Mouse (Mus musculus): Measurements from ENCODE around the gene Olfr690. TPM values are rescaled to one million over a fixed set of nuclear protein-coding genes. Genes with fewer than 3 reads are reported as not detected.

Gene Olfr690
- polyA plus RNA-seq, 1 experiment from 2014 or later: not detected

DNA sequence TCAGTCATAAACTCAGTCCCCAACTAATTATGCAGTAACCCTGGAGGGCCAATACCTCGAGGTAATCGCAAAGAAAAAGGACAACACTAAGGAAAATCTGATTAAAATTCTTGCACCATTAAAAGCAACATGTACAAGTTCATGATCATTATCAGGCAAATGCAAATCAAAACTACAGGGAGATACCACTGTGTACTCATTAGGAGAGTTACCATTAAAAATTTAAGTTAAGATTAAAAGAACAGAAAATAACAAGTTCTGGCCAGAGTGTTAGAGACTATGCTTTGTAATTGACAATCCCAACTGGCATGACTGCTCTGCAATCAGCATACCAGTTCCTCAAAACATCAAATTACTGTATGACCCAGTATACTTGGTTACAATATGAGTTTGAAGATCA is 8.8 kb upstream of the Olfr690 start:
- Histone ChIP-seq H3K9me3 (replicated peaks) (no peaks in the 10 kb centered on the region), H3K9ac (no peak overlapping the region), H3K36me3 (no peaks in the 10 kb centered on the region), H3K27me3 (replicated peaks) (no peaks in the 10 kb centered on the region), H3K4me1 (replicated peaks) (no peaks in the 10 kb centered on the region), H3K27ac (ENCODE audit: poor library complexity, severe bottlenecking) (no peak overlapping the region), H3K4me2 (no peak overlapping the region), H3K4me3 (no peak overlapping the region)
- ATAC-seq (ENCODE audit: insufficient number of reproducible peaks, low FRiP score): no peak
- 77% methylated on average over 2 of the region's 2 CpGs for WGBS

GRCm38 (mm10) chr7:105342170-105342569 is 8.3 kb upstream of the Olfr690 start, which contains the start of gene Olfr691:
TSS of gene Olfr691 (minus strand) at chr7:105342270.
- WGBS: 44% methylated on average over 1 of the region's 1 CpGs
- Histone ChIP-seq H3K27ac (ENCODE audit: poor library complexity, severe bottlenecking) (no peak within 1 kb of the TSS), H3K4me1 (replicated peaks) (no peaks in the 10 kb centered on the region), H3K9me3 (replicated peaks) (no peaks in the 10 kb centered on the region), H3K27me3 (replicated peaks) (no peaks in the 10 kb centered on the region), H3K36me3 (no peaks in the 10 kb centered on the region), H3K4me3 (no peak within 1 kb of the TSS), H3K9ac (no peak within 1 kb of the TSS), H3K4me2 (no peak within 1 kb of the TSS)
- no peak for ATAC-seq (ENCODE audit: insufficient number of reproducible peaks, low FRiP score)

DNA sequence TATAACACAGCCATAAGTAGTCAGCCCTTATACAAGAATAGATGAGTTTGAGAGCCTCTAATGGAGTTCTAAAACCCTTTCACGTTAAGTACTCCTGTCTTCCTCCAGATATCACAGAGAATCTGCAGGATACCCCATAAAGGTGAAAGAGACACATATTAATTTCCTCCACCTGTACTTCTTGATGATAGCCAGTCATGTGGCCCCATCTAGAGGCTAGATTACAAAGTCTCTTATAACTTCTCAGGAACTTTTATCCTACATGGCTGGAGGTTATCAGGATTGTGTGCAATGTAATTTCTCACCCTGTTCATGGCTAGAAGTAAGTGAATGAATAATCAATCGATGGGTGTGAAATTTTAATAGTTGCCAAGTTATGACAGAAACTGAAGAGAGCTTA is 8.6 kb downstream of the Olfr690 start:
- Histone ChIP-seq H3K36me3 (no peaks in the 10 kb centered on the region), H3K9ac (no peak overlapping the region), H3K4me2 (no peak overlapping the region), H3K27me3 (replicated peaks) (no peaks in the 10 kb centered on the region), H3K27ac (ENCODE audit: poor library complexity, severe bottlenecking) (no peak overlapping the region), H3K4me3 (no peak overlapping the region), H3K4me1 (replicated peaks) (no peaks in the 10 kb centered on the region), H3K9me3 (replicated peaks) (no peaks in the 10 kb centered on the region)
- 63% methylated on average over 2 of the region's 2 CpGs for WGBS
- ATAC-seq (ENCODE audit: insufficient number of reproducible peaks, low FRiP score): no peak

- no peak for ATAC-seq (ENCODE audit: insufficient number of reproducible peaks, low FRiP score)
- no peak within 1 kb of the TSS for H3K27ac ChIP-seq (ENCODE audit: poor library complexity, severe bottlenecking)
- H3K36me3 ChIP-seq: no peaks in the 10 kb centered on the region
- H3K4me1 ChIP-seq (replicated peaks): no peaks in the 10 kb centered on the region
- no peaks in the 10 kb centered on the region for H3K27me3 ChIP-seq (replicated peaks)
- 67% methylated on average over 1 of the region's 1 CpGs for WGBS
- H3K4me3 ChIP-seq: no peak within 1 kb of the TSS
- no peak within 1 kb of the TSS for H3K4me2 ChIP-seq
- peaks cover 4% of the 10 kb centered on the region; the same call in 1 of the 2 replicates for H3K9me3 ChIP-seq (replicated peaks)
- no peak within 1 kb of the TSS for H3K9ac ChIP-seq
Measured at GRCm38 (mm10) chr7:105310865-105311264, 23.0 kb downstream of the Olfr690 start, which contains the start of gene Olfr689. TSS of gene Olfr689 (plus strand) at chr7:105311165.

DNA sequence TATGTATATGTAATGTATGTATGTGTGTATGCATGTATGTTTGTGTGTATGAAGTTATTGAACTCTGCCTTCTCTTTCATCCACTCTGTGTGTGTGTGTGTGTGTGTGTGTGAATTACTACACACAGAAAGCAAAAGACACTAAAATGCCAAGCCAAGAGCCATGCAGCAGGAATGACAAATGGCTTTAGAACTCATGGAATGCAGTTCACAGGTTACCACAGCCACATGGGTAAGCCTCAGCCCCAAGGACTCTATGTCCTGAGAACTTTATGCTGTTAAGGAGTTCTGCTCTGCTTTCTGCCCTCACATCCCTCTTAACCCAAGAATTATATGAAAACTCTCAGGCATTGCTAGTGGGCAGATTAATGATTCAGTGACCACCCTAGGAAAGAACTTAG is 43.9 kb downstream of the Olfr690 start:
- Histone ChIP-seq H3K4me1 (replicated peaks) (no peaks in the 10 kb centered on the region), H3K27me3 (replicated peaks) (no peaks in the 10 kb centered on the region), H3K4me3 (no peak overlapping the region), H3K9me3 (replicated peaks) (no peaks in the 10 kb centered on the region), H3K9ac (no peak overlapping the region), H3K36me3 (no peaks in the 10 kb centered on the region), H3K4me2 (no peak overlapping the region), H3K27ac (ENCODE audit: poor library complexity, severe bottlenecking) (no peak overlapping the region)
- ATAC-seq (ENCODE audit: insufficient number of reproducible peaks, low FRiP score): no peak

GRCm38 (mm10) chr7:105287795-105288194 is 46.1 kb downstream of the Olfr690 start, which contains the start of gene Olfr688:
TSS of gene Olfr688 (plus strand) at chr7:105288095.
- ATAC-seq (ENCODE audit: insufficient number of reproducible peaks, low FRiP score): no peak
- H3K4me1 ChIP-seq (replicated peaks): no peaks in the 10 kb centered on the region
- 72% methylated on average over 6 of the region's 6 CpGs for WGBS
- no peaks in the 10 kb centered on the region for H3K9me3 ChIP-seq (replicated peaks)
- H3K4me2 ChIP-seq: no peak within 1 kb of the TSS
- H3K27ac ChIP-seq (ENCODE audit: poor library complexity, severe bottlenecking): no peak within 1 kb of the TSS
- H3K9ac ChIP-seq: no peak within 1 kb of the TSS
- H3K27me3 ChIP-seq (replicated peaks): no peaks in the 10 kb centered on the region
- H3K4me3 ChIP-seq: no peak within 1 kb of the TSS
- H3K36me3 ChIP-seq: no peaks in the 10 kb centered on the region

Other genes with a start within 250 kb of the Olfr690 start
- not detected in 2 replicates for gene Olfr680-ps1, start 241.3 kb downstream of the Olfr690 start, polyA plus RNA-seq (2016; fragmentation: Nextera tagmentation; extraction: Ambion mirVana)
- not detected in 2 replicates for gene Olfr681, start 217.3 kb downstream of the Olfr690 start, polyA plus RNA-seq (2016; fragmentation: Nextera tagmentation; extraction: Ambion mirVana)
- gene Olfr683, start 187.1 kb downstream of the Olfr690 start, polyA plus RNA-seq (2016; fragmentation: Nextera tagmentation; extraction: Ambion mirVana): not detected in 2 replicates
- not detected in 2 replicates for gene Olfr684, start 170.5 kb downstream of the Olfr690 start, polyA plus RNA-seq (2016; fragmentation: Nextera tagmentation; extraction: Ambion mirVana)
- gene Olfr685, start 148.1 kb downstream of the Olfr690 start, polyA plus RNA-seq (2016; fragmentation: Nextera tagmentation; extraction: Ambion mirVana): not detected in 2 replicates
- gene Olfr686, start 126.6 kb downstream of the Olfr690 start, polyA plus RNA-seq (2016; fragmentation: Nextera tagmentation; extraction: Ambion mirVana): not detected in 2 replicates
- gene Olfr688, start 46.0 kb downstream of the Olfr690 start, polyA plus RNA-seq (2016; fragmentation: Nextera tagmentation; extraction: Ambion mirVana): not detected in 2 replicates
- not detected in 2 replicates for gene Olfr689, start 22.9 kb downstream of the Olfr690 start, polyA plus RNA-seq (2016; fragmentation: Nextera tagmentation; extraction: Ambion mirVana)
- not detected in 2 replicates for gene Olfr691, start 8.2 kb upstream of the Olfr690 start, polyA plus RNA-seq (2016; fragmentation: Nextera tagmentation; extraction: Ambion mirVana)
- gene Olfr692, start 34.1 kb upstream of the Olfr690 start, polyA plus RNA-seq (2016; fragmentation: Nextera tagmentation; extraction: Ambion mirVana): not detected in 2 replicates
- not detected in 2 replicates for gene Gm5901, start 40.9 kb upstream of the Olfr690 start, polyA plus RNA-seq (2016; fragmentation: Nextera tagmentation; extraction: Ambion mirVana)
- 34.0 and 36.2 TPM in 2 replicates for gene Fam160a2, start 66.0 kb upstream of the Olfr690 start, polyA plus RNA-seq (2016; fragmentation: Nextera tagmentation; extraction: Ambion mirVana)
- gene Cnga4, start 70.5 kb upstream of the Olfr690 start, polyA plus RNA-seq (2016; fragmentation: Nextera tagmentation; extraction: Ambion mirVana): not detected in 2 replicates
- gene Cckbr, start 91.6 kb upstream of the Olfr690 start, polyA plus RNA-seq (2016; fragmentation: Nextera tagmentation; extraction: Ambion mirVana): not detected in 2 replicates
- 68.1 and 72.6 TPM in 2 replicates for gene Cavin3, start 148.2 kb upstream of the Olfr690 start, polyA plus RNA-seq (2016; fragmentation: Nextera tagmentation; extraction: Ambion mirVana)
- gene Smpd1, start 220.3 kb upstream of the Olfr690 start, polyA plus RNA-seq (2016; fragmentation: Nextera tagmentation; extraction: Ambion mirVana): 52.4 and 54.6 TPM in 2 replicates
- gene Apbb1, start 247.5 kb upstream of the Olfr690 start, polyA plus RNA-seq (2016; fragmentation: Nextera tagmentation; extraction: Ambion mirVana): 48.8 and 52.9 TPM in 2 replicates